In the genomic region with DNA sequence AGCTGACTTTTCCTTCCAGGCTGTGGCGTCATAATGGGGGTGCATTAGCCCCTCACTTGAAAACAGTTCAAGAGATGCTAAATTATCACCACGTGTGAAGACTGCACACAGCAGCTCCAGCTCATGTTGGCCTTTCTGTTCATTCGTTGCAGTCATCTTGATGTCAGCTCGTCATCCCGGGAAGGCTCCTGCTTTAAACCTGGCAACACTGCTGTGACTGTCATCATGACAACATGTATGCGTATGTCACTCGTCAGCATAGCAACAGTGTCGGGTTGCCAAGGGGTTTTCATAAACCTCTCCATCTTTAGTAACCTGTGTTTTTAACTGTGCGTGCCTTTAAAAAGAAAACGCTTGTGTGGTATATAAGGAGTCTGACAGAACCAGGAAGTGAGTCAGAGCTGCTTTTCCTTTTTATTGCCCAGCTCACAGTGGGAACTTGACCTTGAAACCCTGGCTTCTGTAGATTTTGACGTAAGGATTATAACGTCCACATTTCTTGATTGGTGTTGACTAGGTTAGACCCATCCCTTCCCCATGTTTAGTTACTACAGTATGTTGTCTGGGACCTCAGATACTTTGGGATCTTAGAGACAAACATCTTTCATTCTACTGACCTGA, we compare ENCODE assay signal across 14 mouse cellular contexts. TPM values are rescaled to one million over a fixed set of nuclear protein-coding genes. Genes with fewer than 3 reads are reported as not detected.
DNase-seq lines count a peak whose midpoint lies in the region; ATAC-seq and TF ChIP-seq lines count a peak whose summit lies in the region.
"Had no signal": no experiment of that assay in that cellular context is flagged by ENCODE, and none has a peak within 500 bp of the region (broad histone marks: within the 10 kb centered on the region; RNA-seq: fewer than 3 reads in every experiment).

No protein-coding gene starts in this region.

- no peak overlapping the region for H3K9ac ChIP-seq in kidney, embryonic 15.5 days
- H3K9ac ChIP-seq: limb, embryonic 12.5 days; stomach, embryonic 15.5 days had no signal

- 60% methylated on average over 12 of the region's 12 CpGs for WGBS in kidney, embryonic 15.5 days
- WGBS in lung, adult 2 months, result 38% methylated on average over 12 of the region's 12 CpGs

- H3K9me3 ChIP-seq in kidney, embryonic 15.5 days (replicated peaks), result no peaks in the 10 kb centered on the region
- H3K9me3 ChIP-seq: limb, embryonic 12.5 days; stomach, embryonic 15.5 days had no signal

- no peak for TF ChIP-seq CTCF in embryonic fibroblast, embryonic 13.5 days (IDR thresholded peaks at IDR 0.05; ENCODE audit: borderline replicate concordance, insufficient read depth, low read length)
- no peak for TF ChIP-seq CTCF in lung, adult 2 months (IDR thresholded peaks at IDR 0.05; ENCODE audit: insufficient read depth, low read length)

- H3K36me3 ChIP-seq in kidney, embryonic 15.5 days, result no peaks in the 10 kb centered on the region
- H3K36me3 ChIP-seq: limb, embryonic 12.5 days; stomach, embryonic 15.5 days had no signal

- no peak overlapping the region for H3K4me3 ChIP-seq in kidney, embryonic 15.5 days (replicated peaks)
- H3K4me3 ChIP-seq in embryonic fibroblast, embryonic 13.5 days (ENCODE audit: insufficient read depth, low read length), result no peak overlapping the region
- H3K4me3 ChIP-seq in lung, adult 2 months (replicated peaks; ENCODE audit: extremely low read depth, low read depth, low read length), result no peak overlapping the region
- H3K4me3 ChIP-seq: limb, embryonic 12.5 days; stomach, embryonic 15.5 days had no signal

- ATAC-seq in kidney, embryonic 15.5 days (replicated peaks; ENCODE audit: low FRiP score), result no peak

- no peak for TF ChIP-seq POLR2A in embryonic fibroblast, embryonic 13.5 days (IDR thresholded peaks at IDR 0.05; ENCODE audit: low read depth, low read length)
- no peak for TF ChIP-seq POLR2A in lung, adult 2 months (IDR thresholded peaks at IDR 0.05; ENCODE audit: borderline replicate concordance, extremely low read depth, low read depth, low read length)

- peak overlapping the region; percentile 4; the same call in 1 of the 2 replicates for H3K27ac ChIP-seq in kidney, embryonic 15.5 days
- peak overlapping the region; percentile 3; the same call in 1 of the 2 replicates for H3K27ac ChIP-seq in embryonic fibroblast, embryonic 13.5 days (ENCODE audit: insufficient read depth, low read length)
- H3K27ac ChIP-seq: limb, embryonic 12.5 days; stomach, embryonic 15.5 days had no signal

- no peaks in the 10 kb centered on the region for H3K27me3 ChIP-seq in kidney, embryonic 15.5 days
- H3K27me3 ChIP-seq: CH12.LX; stomach, embryonic 15.5 days had no signal

- no peak overlapping the region for H3K4me2 ChIP-seq in kidney, embryonic 15.5 days
- H3K4me2 ChIP-seq: limb, embryonic 12.5 days; stomach, embryonic 15.5 days had no signal

- H3K4me1 ChIP-seq in kidney, embryonic 15.5 days, result peaks cover 11% of the 10 kb centered on the region; the same call in 1 of the 2 replicates
- peaks cover 4% of the 10 kb centered on the region for H3K4me1 ChIP-seq in embryonic fibroblast, embryonic 13.5 days (ENCODE audit: control insufficient read depth, insufficient read depth, low read length)
- H3K4me1 ChIP-seq in lung, adult 2 months (ENCODE audit: control insufficient read depth, insufficient read depth, low read length), result no peaks in the 10 kb centered on the region
- H3K4me1 ChIP-seq: stomach, embryonic 15.5 days had no signal

- no peak for DNase-seq in kidney, adult 9 months
- peak; percentile 50 to 65 for DNase-seq in layer of hippocampus, adult 8-10 months (ENCODE audit: low spot score in 2 of 2)
- peak; percentile 59 for DNase-seq in right cerebral cortex, postnatal 25 days
- DNase-seq in urinary bladder, postnatal 10 days (ENCODE audit: low spot score), result no peak
- DNase-seq in retina, embryonic 14.5 days (ENCODE audit: low spot score), result no peak
- DNase-seq in lung, adult 2 months, result no peak
- DNase-seq: cerebellum, postnatal 10 days; heart, postnatal 4 days had no signal

RNA-seq across cellular contexts. Expression of gene Apold1, which starts 12.6 kb away (rescaled TPM):
- 3.9 and 4.6 TPM in 2 replicates for polyA plus RNA-seq in kidney, embryonic 15.5 days (2015; fragmentation: Nextera tagmentation; extraction: Ambion mirVana)
- polyA plus RNA-seq in embryonic fibroblast, embryonic 13.5 days (2011; ENCODE audit: insufficient read length, low read depth, missing spikeins), result 0.32 and 0.47 TPM in 2 replicates
- 1 to 10 TPM; 2.5 to 3.2 (median 3.1) TPM for total RNA-seq in layer of hippocampus, adult 8-10 months (2022)
- polyA plus RNA-seq in lung, adult 2 months (2012; rRNA removed), result 1.2 and 1.7 TPM in 2 replicates
- total RNA-seq: neutrophil, adult 5-6 weeks had no signal

RNA-seq across cellular contexts. Expression of gene Ddx47, which starts 17.3 kb away (rescaled TPM):
- 118 and 120 TPM in 2 replicates for polyA plus RNA-seq in kidney, embryonic 15.5 days (2015; fragmentation: Nextera tagmentation; extraction: Ambion mirVana)
- polyA plus RNA-seq in embryonic fibroblast, embryonic 13.5 days (2011; ENCODE audit: insufficient read length, low read depth, missing spikeins), result 101 and 121 TPM in 2 replicates
- 10 to 100 TPM; 58.5 to 71.2 (median 60.2) TPM for total RNA-seq in layer of hippocampus, adult 8-10 months (2022)
- polyA plus RNA-seq in lung, adult 2 months (2012; rRNA removed), result 35.8 and 55.7 TPM in 2 replicates

Comparison
In these comparisons a context has a peak if more than half of its experiments do, and no peak if none do; other contexts are left out.
1. DNase-seq: peak in layer of hippocampus, adult 8-10 months (2 of 2) and right cerebral cortex, postnatal 25 days (single experiment); none in kidney, adult 9 months (single experiment), urinary bladder, postnatal 10 days (single experiment), retina, embryonic 14.5 days (single experiment) and lung, adult 2 months (single experiment).